Mouse (Mus musculus) MEL (cell line): ENCODE measurements around the gene Spock1. TPM values are rescaled to one million over a fixed set of nuclear protein-coding genes. Genes with fewer than 3 reads are reported as not detected.

Experiments used
- DNase-seq: peaks from one replicate; pipeline ENCODE4 v3.0.0; 2011; ENCODE audit warnings: low read depth, low spot score
- H3K27ac ChIP-seq: 2 replicates; pipeline ENCODE4 v1.5.1; 2012; ENCODE audit warnings: low read depth, mild to moderate bottlenecking, control low read depth, low read length, moderate library complexity; ENCODE audit not compliant: control insufficient read depth
- H3K27me3 ChIP-seq, 2 experiments: fragments of 150-350 bp in 1 of 2; sonication (generic) in 1 of 2; 2 replicates each; pipeline ENCODE4 v1.6.1; 2012; ENCODE audit warnings: low read length in 2 of 2, mild to moderate bottlenecking in 2 of 2, improper control_type of control experiment in 1 of 2, moderate library complexity in 1 of 2; ENCODE audit not compliant: insufficient read depth in 2 of 2, control insufficient read depth in 1 of 2
- H3K36me3 ChIP-seq, 2 experiments: 2 replicates each; pipeline ENCODE4 v1.6.1; 2012 to 2014; ENCODE audit warnings: low read length in 2 of 2, improper control_type of control experiment in 1 of 2, inconsistent platforms in 1 of 2, mild to moderate bottlenecking in 1 of 2; ENCODE audit not compliant: insufficient read depth in 2 of 2, control insufficient read depth in 1 of 2
- H3K4me1 ChIP-seq, 2 experiments: fragments of 150-350 bp in 1 of 2; sonication (generic) in 1 of 2; 2 replicates each; pipeline ENCODE4 v1.6.1; 2012; ENCODE audit warnings: low read length in 2 of 2, improper control_type of control experiment in 1 of 2, mild to moderate bottlenecking in 1 of 2; ENCODE audit not compliant: insufficient read depth in 2 of 2, control insufficient read depth in 1 of 2
- H3K4me3 ChIP-seq, 2 experiments: fragments of 150-350 bp in 1 of 2; sonication (generic) in 1 of 2; 2 replicates each; pipeline ENCODE4 v1.5.1; 2012; ENCODE audit warnings: low read depth in 2 of 2, low read length in 2 of 2, mild to moderate bottlenecking in 2 of 2, moderate library complexity in 2 of 2, control low read depth in 1 of 2, improper control_type of control experiment in 1 of 2; ENCODE audit not compliant: control insufficient read depth in 1 of 2, insufficient read depth in 1 of 2
- H3K79me2 ChIP-seq: 2 replicates; pipeline ENCODE4 v1.6.1; 2012; ENCODE audit warnings: mild to moderate bottlenecking, low read length, moderate library complexity; ENCODE audit not compliant: control insufficient read depth, poor library complexity, insufficient read depth
- H3K9ac ChIP-seq: 2 replicates; pipeline ENCODE4 v1.6.1; 2012; ENCODE audit warnings: low read depth, mild to moderate bottlenecking, control low read depth, low read length, moderate library complexity; ENCODE audit not compliant: control insufficient read depth, poor library complexity, severe bottlenecking
- H3K9me3 ChIP-seq: fragments of 150-350 bp; sonication (generic); replicated peaks from 2 replicates; pipeline ENCODE4 v1.6.1; 2012; ENCODE audit warnings: mild to moderate bottlenecking, low read length, improper control_type of control experiment, moderate library complexity; ENCODE audit not compliant: insufficient read depth
- BHLHE40 ChIP-seq: IDR thresholded peaks from 2 replicates; pipeline ENCODE4 v1.6.1; 2012; ENCODE audit warnings: low read depth, mild to moderate bottlenecking, inconsistent platforms, low read length, improper control_type of control experiment, borderline replicate concordance
- CHD2 ChIP-seq: IDR thresholded peaks from 2 replicates; pipeline ENCODE4 v1.6.1; 2011; ENCODE audit warnings: low read length, improper control_type of control experiment
- CTCF ChIP-seq, 3 experiments: IDR thresholded peaks in 2 of 3; conservative IDR thresholded peaks in 1 of 3; 2 replicates each; pipeline ENCODE4 v1.5.1; 2011 to 2012; ENCODE audit warnings: low read length in 3 of 3, low read depth in 2 of 3, mild to moderate bottlenecking in 2 of 3, improper control_type of control experiment in 1 of 3, inconsistent platforms in 1 of 3, mixed read lengths in 1 of 3, moderate library complexity in 1 of 3; ENCODE audit not compliant: control insufficient read depth in 1 of 3, insufficient read depth in 1 of 3, poor library complexity in 1 of 3, severe bottlenecking in 1 of 3
- EP300 ChIP-seq, 2 experiments: IDR thresholded peaks; 2 replicates each; pipeline ENCODE4 v1.6.1; 2011; ENCODE audit warnings: improper control_type of control experiment in 2 of 2, low read length in 2 of 2, low read depth in 1 of 2, mild to moderate bottlenecking in 1 of 2
- ETS1 ChIP-seq: IDR thresholded peaks from 2 replicates; pipeline ENCODE4 v1.6.1; 2012; ENCODE audit warnings: low read depth, mild to moderate bottlenecking, inconsistent platforms, low read length, improper control_type of control experiment, moderate library complexity
- GABPA ChIP-seq: IDR thresholded peaks from 2 replicates; pipeline ENCODE4 v1.6.1; 2012; ENCODE audit warnings: low read depth, mild to moderate bottlenecking, inconsistent platforms, low read length, improper control_type of control experiment, moderate library complexity
- HCFC1 ChIP-seq: IDR thresholded peaks from 2 replicates; pipeline ENCODE4 v1.6.1; 2012; ENCODE audit warnings: low read depth, mild to moderate bottlenecking, inconsistent platforms, low read length, improper control_type of control experiment, moderate library complexity
- KAT2A ChIP-seq: conservative IDR thresholded peaks from 2 replicates; pipeline ENCODE4 v1.6.1; 2012; ENCODE audit warnings: low read depth, low read length, improper control_type of control experiment, inconsistent platforms
- MAFK ChIP-seq: IDR thresholded peaks from 2 replicates; pipeline ENCODE4 v1.6.1; 2011; ENCODE audit warnings: low read depth, mild to moderate bottlenecking, low read length, improper control_type of control experiment, borderline replicate concordance
- MAX ChIP-seq: IDR thresholded peaks from 2 replicates; pipeline ENCODE4 v1.6.1; 2011; ENCODE audit warnings: low read length, improper control_type of control experiment
- MEF2A ChIP-seq: IDR thresholded peaks from 2 replicates; pipeline ENCODE4 v1.6.1; 2014; ENCODE audit warnings: low read depth, mild to moderate bottlenecking, inconsistent platforms, low read length, improper control_type of control experiment; ENCODE audit not compliant: poor library complexity, insufficient replicate concordance, severe bottlenecking; ENCODE audit errors: extremely low read depth
- MXI1 ChIP-seq: IDR thresholded peaks from 2 replicates; pipeline ENCODE4 v1.6.1; 2011; ENCODE audit warnings: mild to moderate bottlenecking, low read depth, low read length, improper control_type of control experiment
- MYB ChIP-seq: IDR thresholded peaks from 2 replicates; pipeline ENCODE4 v1.6.1; 2011; ENCODE audit warnings: mild to moderate bottlenecking, low read depth, low read length, improper control_type of control experiment
- NRF1 ChIP-seq: IDR thresholded peaks from 2 replicates; pipeline ENCODE4 v1.6.1; 2014; ENCODE audit warnings: low read depth, mild to moderate bottlenecking, inconsistent platforms, low read length, improper control_type of control experiment, moderate library complexity; ENCODE audit not compliant: poor library complexity, insufficient read depth, severe bottlenecking
- POLR2A ChIP-seq, 2 experiments: IDR thresholded peaks; 2 replicates each; pipeline ENCODE4 v1.6.1; 2011 to 2012; ENCODE audit warnings: low read length in 2 of 2, mild to moderate bottlenecking in 2 of 2, control low read depth in 1 of 2, improper control_type of control experiment in 1 of 2, low read depth in 1 of 2, moderate library complexity in 1 of 2; ENCODE audit not compliant: control insufficient read depth in 1 of 2, insufficient read depth in 1 of 2, poor library complexity in 1 of 2
- POLR2AphosphoS5 ChIP-seq: IDR thresholded peaks from 2 replicates; pipeline ENCODE4 v1.6.1; 2012; ENCODE audit warnings: low read depth, borderline replicate concordance, mild to moderate bottlenecking, inconsistent platforms, low read length, moderate library complexity, mixed read lengths
- RCOR1 ChIP-seq: IDR thresholded peaks from 2 replicates; pipeline ENCODE4 v1.6.1; 2012; ENCODE audit warnings: low read depth, mild to moderate bottlenecking, inconsistent platforms, low read length, improper control_type of control experiment
- SIN3A ChIP-seq: IDR thresholded peaks from 2 replicates; pipeline ENCODE4 v1.6.1; 2012; ENCODE audit warnings: low read length, improper control_type of control experiment, inconsistent platforms
- SMC3 ChIP-seq: IDR thresholded peaks from 2 replicates; pipeline ENCODE4 v1.6.1; 2011; ENCODE audit warnings: low read depth, low read length, improper control_type of control experiment
- TBP ChIP-seq: IDR thresholded peaks from 2 replicates; pipeline ENCODE4 v1.8.0; 2011; ENCODE audit warnings: low read depth, low read length, improper control_type of control experiment
- TCF12 ChIP-seq: IDR thresholded peaks from 2 replicates; pipeline ENCODE4 v1.6.1; 2014; ENCODE audit warnings: low read depth, mild to moderate bottlenecking, inconsistent platforms, low read length, improper control_type of control experiment, moderate library complexity
- USF2 ChIP-seq, 2 experiments: IDR thresholded peaks; 2 replicates each; pipeline ENCODE4 v1.6.1; 2011 to 2012; ENCODE audit warnings: improper control_type of control experiment in 2 of 2, low read length in 2 of 2, borderline replicate concordance in 1 of 2, inconsistent platforms in 1 of 2, low read depth in 1 of 2, mild to moderate bottlenecking in 1 of 2; ENCODE audit not compliant: insufficient read depth in 1 of 2
- ZC3H11A ChIP-seq: IDR thresholded peaks from 2 replicates; pipeline ENCODE4 v1.6.1; 2012; ENCODE audit warnings: low read depth, mild to moderate bottlenecking, inconsistent platforms, low read length, improper control_type of control experiment
- ZKSCAN1 ChIP-seq: IDR thresholded peaks from 2 replicates; pipeline ENCODE4 v1.6.1; 2012; ENCODE audit warnings: low read depth, mild to moderate bottlenecking, inconsistent platforms, low read length, improper control_type of control experiment, moderate library complexity
- ZMIZ1 ChIP-seq: IDR thresholded peaks from 2 replicates; pipeline ENCODE4 v1.6.1; 2012; ENCODE audit warnings: low read depth, mild to moderate bottlenecking, inconsistent platforms, low read length, improper control_type of control experiment, moderate library complexity
- ZNF384 ChIP-seq: IDR thresholded peaks from 2 replicates; pipeline ENCODE4 v1.6.1; 2012; ENCODE audit warnings: low read depth, mild to moderate bottlenecking, inconsistent platforms, low read length, improper control_type of control experiment
- polyA plus RNA-seq, 2 experiments: library from polyadenylated mRNA; stranded (reverse) in 1 of 2; unstranded in 1 of 2; fragments of >175 nt in 1 of 2; fragments of >200 nt in 1 of 2; gene quantifications; 2 replicates each; pipeline versions ENCODE4 v1.2.1 to v1.2.4; 2012; ENCODE audit warnings: low replicate concordance in 2 of 2, low read depth in 1 of 2; ENCODE audit not compliant: insufficient read length in 2 of 2, insufficient read depth in 1 of 2, missing spikeins in 1 of 2
- total RNA-seq: library from RNA; depleted of rRNA; stranded (reverse); fragments of 300-350 nt; gene quantifications from 2 replicates; pipeline ENCODE4 v1.2.3, GENCODE M21; 2012

Gene Spock1
- total and polyA plus RNA-seq, 3 experiments = not detected

DNA sequence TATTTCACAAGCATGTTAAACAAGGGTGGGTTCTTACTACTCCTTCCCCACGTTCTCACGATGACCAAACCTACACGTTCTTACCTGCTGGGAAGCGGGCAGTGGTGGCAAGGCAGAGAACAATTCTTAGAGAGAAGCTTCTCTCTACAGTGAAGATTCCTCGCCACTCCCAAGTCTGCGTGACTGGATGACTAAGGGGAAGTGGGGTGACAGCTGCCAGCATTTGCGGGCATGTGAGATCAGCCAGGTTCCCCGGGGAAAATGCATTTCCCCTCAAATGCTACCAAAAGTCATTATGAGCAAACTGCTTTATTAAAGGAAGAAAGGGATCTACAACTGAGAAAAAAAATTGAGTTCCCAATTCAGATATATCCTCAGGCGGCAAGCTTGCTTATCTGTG lies 18.4 kb downstream of the Spock1 start:
- H3K9ac ChIP-seq = no peak overlapping the region
- H3K79me2 ChIP-seq = no peaks in the 10 kb centered on the region
- TF ChIP-seq BHLHE40 (no peak), SMC3 (no peak), MAFK (no peak), MYB (no peak), POLR2A (IDR thresholded peaks at IDR 0.05; ENCODE audit: control insufficient read depth in 1 of 2, insufficient read depth in 1 of 2, low read depth in 1 of 2, low read length in 2 of 2, poor library complexity in 1 of 2) (no peak), USF2 (IDR thresholded peaks at IDR 0.05; ENCODE audit: borderline replicate concordance in 1 of 2, insufficient read depth in 1 of 2, low read depth in 1 of 2, low read length in 2 of 2) (no peak), KAT2A (no peak), SIN3A (no peak), TBP (no peak), MEF2A (no peak), POLR2AphosphoS5 (no peak), MXI1 (no peak), NRF1 (no peak), EP300 (IDR thresholded peaks at IDR 0.05; ENCODE audit: low read depth in 1 of 2, low read length in 2 of 2) (no peak), ZMIZ1 (no peak), CTCF (IDR thresholded peaks at IDR 0.05 in 2 of 3, conservative IDR thresholded peaks at IDR 0.05 in 1 of 3; ENCODE audit: control insufficient read depth in 1 of 3, insufficient read depth in 1 of 3, low read depth in 2 of 3, low read length in 3 of 3, poor library complexity in 1 of 3, severe bottlenecking in 1 of 3) (no peak)
- TF ChIP-seq, all 39 proteins: peak for 0
- Histone ChIP-seq H3K27ac (no peak overlapping the region), H3K4me1 (no peaks in the 10 kb centered on the region), H3K36me3 (no peaks in the 10 kb centered on the region), H3K27me3 (no peaks in the 10 kb centered on the region), H3K9me3 (no peaks in the 10 kb centered on the region), H3K4me3 (no peak overlapping the region)
- DNase-seq = no peak

DNA sequence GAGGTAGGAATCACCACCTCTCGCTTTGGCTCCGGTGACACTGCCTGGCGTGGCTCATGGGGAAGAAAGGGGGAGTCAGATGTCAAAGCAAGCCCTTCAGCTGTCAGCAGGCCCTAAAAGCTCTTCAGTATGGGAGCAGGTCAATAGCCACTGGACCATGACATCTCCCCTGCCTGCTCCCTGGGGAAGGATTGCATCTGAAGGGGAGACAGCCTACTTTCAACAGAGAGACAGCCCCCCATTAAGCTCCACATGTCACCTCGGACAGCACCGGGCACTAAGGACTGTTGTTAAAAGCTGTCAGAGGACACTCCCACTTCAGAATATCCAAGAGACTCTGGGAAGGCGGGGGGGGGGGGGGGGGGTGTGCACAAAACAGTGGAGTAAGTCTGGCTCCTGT lies 19.1 kb downstream of the Spock1 start:
- H3K4me3 ChIP-seq = no peak overlapping the region
- no peaks in the 10 kb centered on the region for H3K9me3 ChIP-seq
- TF ChIP-seq ZC3H11A = no peak
- no peak for TF ChIP-seq ETS1
- no peak for TF ChIP-seq MYB
- TF ChIP-seq RCOR1 = no peak
- no peak for TF ChIP-seq TCF12
- no peak for TF ChIP-seq ZKSCAN1
- TF ChIP-seq MAX = no peak
- no peak for TF ChIP-seq CTCF (IDR thresholded peaks at IDR 0.05 in 2 of 3, conservative IDR thresholded peaks at IDR 0.05 in 1 of 3; ENCODE audit: control insufficient read depth in 1 of 3, insufficient read depth in 1 of 3, low read depth in 2 of 3, low read length in 3 of 3, poor library complexity in 1 of 3, severe bottlenecking in 1 of 3)
- no peak for TF ChIP-seq HCFC1
- no peak for TF ChIP-seq GABPA
- no peak for TF ChIP-seq SMC3
- TF ChIP-seq TBP = no peak
- no peak for TF ChIP-seq KAT2A
- no peak for TF ChIP-seq MXI1
- TF ChIP-seq ZNF384 = no peak
- no peak for TF ChIP-seq CHD2
- H3K36me3 ChIP-seq = no peaks in the 10 kb centered on the region
- H3K27me3 ChIP-seq = no peaks in the 10 kb centered on the region
- H3K9ac ChIP-seq = no peak overlapping the region
- H3K4me1 ChIP-seq = no peaks in the 10 kb centered on the region
- no peak overlapping the region for H3K27ac ChIP-seq
- H3K79me2 ChIP-seq = no peaks in the 10 kb centered on the region
- no peak for DNase-seq
